Mouse (Mus musculus) heart, adult 2 months (tissue): ENCODE measurements at regions not wholly inside any gene's neighbourhood (a gene's known extent, or its start where the extent isn't known, plus 50 kb on each side); places are given as distances from the start of the nearest gene placed in this dataset.

Source experiments
- DNase-seq, 2 experiments: peaks; one replicate each; pipeline ENCODE4 v3.0.0; 2021
- H3K27ac ChIP-seq: fragments of 200-600 bp; 2 replicates; pipeline ENCODE4 v1.8.1; 2022
- H3K27me3 ChIP-seq: fragments of 200-500 bp; 2 replicates; pipeline ENCODE4 v1.6.1; 2012; ENCODE audit warnings: mild to moderate bottlenecking, low read length, inconsistent platforms, mixed read lengths; ENCODE audit not compliant: control insufficient read depth, insufficient read depth
- H3K36me3 ChIP-seq: fragments of 200-500 bp; 2 replicates; pipeline ENCODE4 v1.6.1; 2012; ENCODE audit warnings: low read length, inconsistent platforms; ENCODE audit not compliant: control insufficient read depth, insufficient read depth
- H3K4me1 ChIP-seq: fragments of 200-500 bp; 2 replicates; pipeline ENCODE4 v1.6.1; 2011; ENCODE audit warnings: low read length; ENCODE audit not compliant: control insufficient read depth, insufficient read depth
- H3K4me3 ChIP-seq: fragments of 200-600 bp; 2 replicates; pipeline ENCODE4 v1.8.1; 2022
- H3K79me2 ChIP-seq: fragments of 200-500 bp; replicated peaks from 2 replicates; pipeline ENCODE4 v1.6.1; 2012; ENCODE audit warnings: mild to moderate bottlenecking, inconsistent platforms, low read length, moderate library complexity, mixed read lengths; ENCODE audit not compliant: control insufficient read depth, insufficient read depth
- H3K9ac ChIP-seq: fragments of 200-500 bp; 2 replicates; pipeline ENCODE4 v1.6.1; 2012; ENCODE audit warnings: low read depth, mild to moderate bottlenecking, control low read depth, inconsistent platforms, low read length, mixed read lengths
- CTCF ChIP-seq: fragments of 200-600 bp; IDR thresholded peaks from 2 replicates; pipeline ENCODE4 v1.8.1; 2022; ENCODE audit warnings: antibody characterized with exemption, mild to moderate bottlenecking, moderate library complexity
- EP300 ChIP-seq: fragments of 200-500 bp; IDR thresholded peaks from 2 replicates; pipeline ENCODE4 v1.6.1; 2011; ENCODE audit warnings: low read depth, low read length, control low read depth; ENCODE audit not compliant: insufficient read depth
- POLR2A ChIP-seq: fragments of 200-500 bp; IDR thresholded peaks from 2 replicates; pipeline ENCODE4 v1.6.1; 2011; ENCODE audit warnings: mild to moderate bottlenecking, low read depth, low read length, control low read depth; ENCODE audit not compliant: insufficient read depth
- WGBS: fragments of 180-500 bp; shearing (Covaris S2); methylation state at CpG from one replicate; pipeline ENCODE4 v1.1.7; 2018; 5-methylcytosine and 5-hydroxymethylcytosine counted together
- intact Hi-C: fragments of 180-260 bp; cut with DNase I; formaldehyde crosslinking; loops from one replicate; pipeline ENCODE4 v1.15.1; 2025

DNA sequence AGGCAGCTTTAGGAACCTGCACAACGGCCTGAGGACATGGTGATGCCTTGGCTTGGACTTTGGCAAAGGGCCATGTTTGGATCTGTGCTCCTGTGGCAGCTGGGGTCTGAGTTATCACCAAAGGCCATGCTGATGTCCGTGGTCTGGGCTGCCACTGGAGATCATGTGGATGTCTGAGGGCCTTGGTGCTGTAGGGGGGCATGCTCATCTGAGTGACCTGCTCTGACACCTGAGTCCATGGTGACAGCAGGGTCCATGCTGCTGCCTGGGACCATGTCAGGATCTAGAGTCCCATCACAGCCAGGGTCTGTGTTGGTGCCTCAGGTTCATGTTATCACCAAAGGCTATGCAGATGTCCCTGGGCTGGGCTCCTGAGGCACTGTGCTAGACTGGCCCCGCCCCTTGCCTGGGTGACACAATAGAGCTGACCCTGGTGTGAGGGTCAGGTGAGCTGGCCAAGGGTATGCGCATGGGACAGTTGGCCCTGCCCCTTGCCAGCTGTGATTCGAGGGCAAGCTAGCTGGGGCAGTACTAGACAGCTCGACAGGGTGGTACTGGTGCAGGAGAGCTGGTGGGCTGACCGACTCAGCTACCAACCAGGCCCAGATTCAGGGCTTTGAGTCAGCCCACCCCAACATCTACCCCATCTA lies 77.0 kb upstream of the Rcn1 start:
- H3K9ac ChIP-seq, result no peak overlapping the region
- H3K36me3 ChIP-seq, result no peaks in the 10 kb centered on the region
- no peak for DNase-seq
- H3K4me1 ChIP-seq, result no peaks in the 10 kb centered on the region
- 80% methylated on average over 7 of the region's 7 CpGs for WGBS
- no peaks in the 10 kb centered on the region for H3K79me2 ChIP-seq
- intact Hi-C loops, result no loop called here
- H3K4me3 ChIP-seq, result no peak overlapping the region
- H3K27ac ChIP-seq, result no peak overlapping the region
- H3K27me3 ChIP-seq, result no peaks in the 10 kb centered on the region
- no peak for TF ChIP-seq CTCF
- TF ChIP-seq EP300, result no peak
- no peak for TF ChIP-seq POLR2A

DNA sequence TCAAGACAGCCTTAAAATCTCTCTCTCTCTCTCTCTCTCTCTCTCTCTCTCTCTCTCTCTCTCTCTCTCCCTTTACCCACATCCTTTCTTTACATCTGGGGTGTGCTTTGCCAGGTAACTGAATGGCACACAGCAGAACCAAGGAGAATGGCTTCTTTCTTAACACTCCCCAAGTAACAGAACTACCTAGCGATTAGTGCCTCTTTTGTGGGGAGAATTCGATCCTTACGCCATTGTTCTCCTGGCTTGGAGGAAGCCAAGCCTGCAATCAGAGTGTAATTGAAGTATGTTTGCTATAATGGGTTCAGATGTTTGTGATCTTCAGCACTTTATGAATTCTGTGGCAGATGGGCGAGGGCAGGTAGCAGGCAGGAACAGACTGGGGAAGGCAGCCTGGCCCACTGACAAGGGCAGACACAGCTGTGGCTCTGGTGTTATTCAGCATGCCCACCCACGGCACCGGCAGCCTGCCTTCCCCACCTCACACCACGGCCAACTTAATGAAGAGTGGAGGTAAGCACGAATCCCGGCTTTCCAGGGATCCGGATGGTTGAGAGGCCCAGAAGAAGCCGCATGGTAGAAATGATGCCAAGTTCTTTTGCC lies 83.0 kb upstream of the Rcn1 start:
- H3K36me3 ChIP-seq, result no peaks in the 10 kb centered on the region
- H3K4me3 ChIP-seq, result no peak overlapping the region
- no peaks in the 10 kb centered on the region for H3K79me2 ChIP-seq
- no peak for DNase-seq
- 84% methylated on average over 11 of the region's 11 CpGs for WGBS
- no peak overlapping the region for H3K9ac ChIP-seq
- no peak overlapping the region for H3K27ac ChIP-seq
- TF ChIP-seq CTCF (no peak), POLR2A (no peak), EP300 (no peak)
- H3K4me1 ChIP-seq, result no peaks in the 10 kb centered on the region
- no peaks in the 10 kb centered on the region for H3K27me3 ChIP-seq
- intact Hi-C loops, result no loop called here

GRCm38 (mm10) chr2:105484496-105484895 lies 85.4 kb upstream of the Rcn1 start:
- H3K27ac ChIP-seq, result no peak overlapping the region
- H3K4me3 ChIP-seq, result no peak overlapping the region
- no peaks in the 10 kb centered on the region for H3K27me3 ChIP-seq
- no peaks in the 10 kb centered on the region for H3K4me1 ChIP-seq
- H3K36me3 ChIP-seq, result no peaks in the 10 kb centered on the region
- no peak for DNase-seq
- TF ChIP-seq EP300, result no peak
- no peak for TF ChIP-seq CTCF
- no peak for TF ChIP-seq POLR2A
- no peak overlapping the region for H3K9ac ChIP-seq
- intact Hi-C loops, result no loop called here
- no peaks in the 10 kb centered on the region for H3K79me2 ChIP-seq
- WGBS, result 67% methylated on average over 3 of the region's 3 CpGs

DNA sequence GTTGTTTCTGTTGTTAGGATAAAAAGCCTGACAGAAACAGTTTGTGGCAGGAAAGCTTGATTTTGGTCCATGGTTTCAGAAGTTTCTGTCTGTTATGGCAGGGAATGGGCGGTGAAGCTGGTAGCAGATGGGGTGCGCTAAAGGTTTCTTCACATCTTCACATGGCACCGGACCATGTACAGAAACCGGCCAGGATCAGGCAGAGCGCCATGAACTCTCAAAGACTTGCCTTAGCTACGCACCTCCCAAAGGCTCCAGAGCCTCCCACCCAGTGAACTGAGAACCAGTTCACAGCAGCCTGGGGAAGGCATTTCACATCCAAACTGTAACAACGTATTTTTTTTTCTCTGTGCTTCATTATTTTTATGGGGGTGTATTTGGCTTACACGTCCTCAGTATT lies 86.2 kb upstream of the Rcn1 start:
- Histone ChIP-seq H3K4me1 (no peaks in the 10 kb centered on the region), H3K9ac (no peak overlapping the region), H3K4me3 (no peak overlapping the region), H3K27ac (no peak overlapping the region), H3K27me3 (no peaks in the 10 kb centered on the region), H3K79me2 (no peaks in the 10 kb centered on the region), H3K36me3 (no peaks in the 10 kb centered on the region)
- TF ChIP-seq EP300, result no peak
- no peak for TF ChIP-seq POLR2A
- no peak for TF ChIP-seq CTCF
- intact Hi-C loops, result no loop called here
- 86% methylated on average over 8 of the region's 8 CpGs for WGBS
- no peak for DNase-seq

DNA sequence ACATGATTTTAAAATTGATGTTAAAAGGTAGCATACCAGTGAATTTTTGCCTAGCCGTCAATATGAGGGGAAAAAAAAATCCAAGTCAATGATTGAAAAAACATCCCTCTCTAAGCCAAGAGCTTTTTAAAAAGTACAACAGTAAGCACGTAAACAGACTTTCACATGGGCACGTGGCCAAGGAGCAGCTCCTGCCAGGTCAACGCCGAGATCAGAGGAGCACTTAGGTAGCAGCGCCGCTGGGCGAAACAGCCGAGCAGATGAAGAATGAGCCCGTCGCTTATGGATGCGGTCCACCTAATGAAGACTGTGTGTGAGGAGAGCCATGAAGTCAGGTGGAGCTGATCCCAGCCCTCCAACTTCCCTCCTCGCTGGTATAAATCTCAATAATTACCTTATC lies 96.7 kb upstream of the Rcn1 start:
- TF ChIP-seq EP300 (no peak), POLR2A (no peak), CTCF (no peak)
- Histone ChIP-seq H3K4me3 (no peak overlapping the region), H3K27ac (no peak overlapping the region), H3K27me3 (no peaks in the 10 kb centered on the region), H3K9ac (no peak overlapping the region), H3K79me2 (no peaks in the 10 kb centered on the region), H3K4me1 (no peaks in the 10 kb centered on the region), H3K36me3 (no peaks in the 10 kb centered on the region)
- DNase-seq, result no peak
- intact Hi-C loops, result no loop called here
- WGBS, result 55% methylated on average over 13 of the region's 13 CpGs

DNA sequence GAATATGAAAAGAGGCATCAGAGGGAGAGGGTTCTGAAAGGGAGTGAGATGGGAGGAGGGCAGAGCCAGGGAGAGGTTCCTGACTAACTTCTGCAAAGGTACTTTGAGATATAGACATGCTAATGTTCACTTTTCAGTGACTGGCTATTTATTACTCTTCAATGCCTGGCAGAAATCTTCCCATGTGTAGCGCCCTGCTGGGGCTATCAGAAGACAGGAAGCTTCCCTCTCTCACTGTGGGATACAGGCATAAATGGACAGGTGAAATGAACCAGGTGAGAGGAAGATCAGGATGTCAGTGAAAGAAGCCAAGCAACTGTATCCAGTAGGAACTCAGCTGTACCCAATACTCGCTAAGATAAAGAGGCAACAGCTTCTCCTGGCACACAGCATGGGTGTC lies 105.1 kb upstream of the Rcn1 start:
- no peak overlapping the region for H3K9ac ChIP-seq
- H3K79me2 ChIP-seq, result no peaks in the 10 kb centered on the region
- DNase-seq, result no peak
- H3K36me3 ChIP-seq, result no peaks in the 10 kb centered on the region
- intact Hi-C loops, result no loop called here
- H3K4me1 ChIP-seq, result no peaks in the 10 kb centered on the region
- TF ChIP-seq CTCF (no peak), EP300 (no peak), POLR2A (no peak)
- H3K4me3 ChIP-seq, result no peak overlapping the region
- no peaks in the 10 kb centered on the region for H3K27me3 ChIP-seq
- no peak overlapping the region for H3K27ac ChIP-seq
- WGBS, result 49% methylated on average over 2 of the region's 2 CpGs
